Mouse (Mus musculus) midbrain, embryonic 13.5 days (tissue): ENCODE data around the gene Col23a1. TPM values are rescaled to one million over a fixed set of nuclear protein-coding genes. Genes with fewer than 3 reads are reported as not detected.

Experiments
- ATAC-seq: fragments of 200-750 bp; cut with Nextera tagmentation; 2 replicates; pipeline ENCODE4 v1.8.0; 2017; ENCODE audit warnings: mild to moderate bottlenecking, moderate TSS enrichment, moderate library complexity
- H3K27ac ChIP-seq: fragments of 300-500 bp; sonication (generic); 2 replicates; pipeline ENCODE4 v1.5.1; 2015; ENCODE audit warnings: inconsistent platforms, mild to moderate bottlenecking, moderate library complexity
- H3K27me3 ChIP-seq: fragments of 300-500 bp; sonication (generic); 2 replicates; pipeline ENCODE4 v1.6.1; 2015; ENCODE audit warnings: mild to moderate bottlenecking, inconsistent platforms
- H3K36me3 ChIP-seq: fragments of 300-500 bp; sonication (generic); 2 replicates; pipeline ENCODE4 v1.6.1; 2015; ENCODE audit warnings: mild to moderate bottlenecking, inconsistent platforms
- H3K4me1 ChIP-seq: fragments of 300-500 bp; sonication (generic); replicated peaks from 2 replicates; pipeline ENCODE4 v1.6.1; 2015; ENCODE audit warnings: inconsistent platforms
- H3K4me2 ChIP-seq: fragments of 300-500 bp; sonication (generic); replicated peaks from 2 replicates; pipeline ENCODE4 v1.6.1; 2015; ENCODE audit warnings: moderate library complexity, mild to moderate bottlenecking, inconsistent platforms
- H3K4me3 ChIP-seq: fragments of 300-500 bp; sonication (generic); replicated peaks from 2 replicates; pipeline ENCODE4 v1.5.1; 2015; ENCODE audit warnings: mild to moderate bottlenecking, inconsistent platforms
- H3K9ac ChIP-seq: fragments of 300-500 bp; sonication (generic); replicated peaks from 2 replicates; pipeline ENCODE4 v1.6.1; 2015; ENCODE audit warnings: mild to moderate bottlenecking, inconsistent platforms
- H3K9me3 ChIP-seq: fragments of 300-500 bp; sonication (generic); 2 replicates; pipeline ENCODE4 v1.6.1; 2016; ENCODE audit warnings: mild to moderate bottlenecking, inconsistent platforms
- WGBS: fragments of 180-500 bp; shearing (Covaris S2); methylation state at CpG from one replicate; pipeline ENCODE4 v1.1.7; 2015; 5-methylcytosine and 5-hydroxymethylcytosine counted together
- polyA plus RNA-seq: library from polyadenylated mRNA; unstranded; fragments of >200 nt; fragmentation: Nextera tagmentation; extraction: Ambion mirVana; gene quantifications from 2 replicates; pipeline ENCODE4 v1.2.1, GENCODE M21; 2015

Col23a1 gene
- polyA plus RNA-seq, 1 experiment from 2014 or later: 5.7 TPM

- 94% methylated on average over 7 of the region's 7 CpGs for WGBS
- no peak overlapping the region for H3K4me3 ChIP-seq
- no peak overlapping the region for H3K4me2 ChIP-seq
- no peak for ATAC-seq
- no peak overlapping the region for H3K27ac ChIP-seq
- no peaks in the 10 kb centered on the region for H3K9me3 ChIP-seq
- no peak overlapping the region for H3K9ac ChIP-seq
- peaks cover 98% of the 10 kb centered on the region for H3K36me3 ChIP-seq
- peaks cover 2% of the 10 kb centered on the region; the same call in 1 of the 2 replicates for H3K4me1 ChIP-seq
- no peaks in the 10 kb centered on the region for H3K27me3 ChIP-seq
These were observed 302.2 kb downstream of the Col23a1 start for GRCm38 (mm10) chr11:51591915-51592314.

GRCm38 (mm10) chr11:51593368-51593767 is 303.6 kb downstream of the Col23a1 start:
- Histone ChIP-seq H3K4me2 (no peak overlapping the region), H3K9me3 (no peaks in the 10 kb centered on the region), H3K4me1 (no peaks in the 10 kb centered on the region), H3K4me3 (no peak overlapping the region), H3K36me3 (peaks cover 98% of the 10 kb centered on the region), H3K27ac (no peak overlapping the region), H3K9ac (no peak overlapping the region), H3K27me3 (no peaks in the 10 kb centered on the region)
- WGBS: 96% methylated on average over 4 of the region's 4 CpGs
- no peak for ATAC-seq

GRCm38 (mm10) chr11:51593849-51594248 is 304.1 kb downstream of the Col23a1 start:
- no peak overlapping the region for H3K4me2 ChIP-seq
- peaks cover 98% of the 10 kb centered on the region for H3K36me3 ChIP-seq
- H3K9ac ChIP-seq: no peak overlapping the region
- H3K9me3 ChIP-seq: no peaks in the 10 kb centered on the region
- no peak overlapping the region for H3K27ac ChIP-seq
- no peak overlapping the region for H3K4me3 ChIP-seq
- 92% methylated on average over 6 of the region's 6 CpGs for WGBS
- H3K27me3 ChIP-seq: no peaks in the 10 kb centered on the region
- no peak for ATAC-seq
- H3K4me1 ChIP-seq: no peaks in the 10 kb centered on the region

GRCm38 (mm10) chr11:51594715-51595350 is 305.1 kb downstream of the Col23a1 start:
- Histone ChIP-seq H3K9ac (no peak overlapping the region), H3K36me3 (peaks cover 98% of the 10 kb centered on the region), H3K4me2 (no peak overlapping the region), H3K27ac (no peak overlapping the region), H3K9me3 (no peaks in the 10 kb centered on the region), H3K4me3 (no peak overlapping the region), H3K4me1 (no peaks in the 10 kb centered on the region), H3K27me3 (no peaks in the 10 kb centered on the region)
- 83% methylated on average over 3 of the region's 3 CpGs for WGBS
- ATAC-seq: no peak; the same call in 1 of the 2 replicates

GRCm38 (mm10) chr11:51595459-51596083 is 305.9 kb downstream of the Col23a1 start:
- peaks cover 98% of the 10 kb centered on the region for H3K36me3 ChIP-seq
- H3K27ac ChIP-seq: no peak overlapping the region
- 92% methylated on average over 1 of the region's 1 CpGs for WGBS
- H3K4me3 ChIP-seq: no peak overlapping the region
- no peaks in the 10 kb centered on the region for H3K9me3 ChIP-seq
- H3K4me2 ChIP-seq: no peak overlapping the region
- ATAC-seq: no peak
- no peaks in the 10 kb centered on the region for H3K27me3 ChIP-seq
- H3K4me1 ChIP-seq: peaks cover 6% of the 10 kb centered on the region; the same call in 1 of the 2 replicates
- no peak overlapping the region for H3K9ac ChIP-seq

- Histone ChIP-seq H3K4me1 (peaks cover 23% of the 10 kb centered on the region), H3K4me2 (no peak overlapping the region), H3K4me3 (no peak overlapping the region), H3K9me3 (no peaks in the 10 kb centered on the region), H3K36me3 (peaks cover 98% of the 10 kb centered on the region), H3K27ac (no peak overlapping the region), H3K9ac (no peak overlapping the region), H3K27me3 (no peaks in the 10 kb centered on the region)
- no peak for ATAC-seq
- WGBS: 80% methylated on average over 2 of the region's 2 CpGs
These were observed 307.8 kb downstream of the Col23a1 start for GRCm38 (mm10) chr11:51597553-51597952.

GRCm38 (mm10) chr11:51602253-51602652 is 312.5 kb downstream of the Col23a1 start:
- H3K27ac ChIP-seq: no peak overlapping the region

GRCm38 (mm10) chr11:51605602-51606446 is 316.1 kb downstream of the Col23a1 start:
- H3K4me3 ChIP-seq: peak overlapping the region; percentile 97
- H3K9ac ChIP-seq: peak overlapping the region; percentile 100
- ATAC-seq: peak; percentile 60
- no peaks in the 10 kb centered on the region for H3K9me3 ChIP-seq
- peaks cover 44% of the 10 kb centered on the region for H3K36me3 ChIP-seq
- peaks cover 52% of the 10 kb centered on the region for H3K4me1 ChIP-seq
- peak overlapping the region; percentile 97 for H3K4me2 ChIP-seq
- under 1% methylated on average over 63 of the region's 81 CpGs for WGBS
- H3K27me3 ChIP-seq: no peaks in the 10 kb centered on the region
- peak overlapping the region; percentile 97 for H3K27ac ChIP-seq

More at GRCm38 (mm10) chr11:51602253-51602652, 312.5 kb downstream of the Col23a1 start:
- Histone ChIP-seq H3K9me3 (no peaks in the 10 kb centered on the region), H3K4me2 (no peak overlapping the region; the same call in 1 of the 2 replicates), H3K4me3 (no peak overlapping the region), H3K9ac (0 out of 2 replicates have a peak overlapping the region, but pooled peaks have one; percentile 7), H3K36me3 (peaks cover 79% of the 10 kb centered on the region), H3K27me3 (no peaks in the 10 kb centered on the region), H3K4me1 (peaks cover 56% of the 10 kb centered on the region)
- ATAC-seq: no peak
- WGBS: 93% methylated on average over 3 of the region's 3 CpGs

- Histone ChIP-seq H3K27me3 (no peaks in the 10 kb centered on the region), H3K9me3 (no peaks in the 10 kb centered on the region), H3K4me3 (peak within 1 kb of the TSS; percentile 97), H3K9ac (peak within 1 kb of the TSS; percentile 100), H3K4me1 (peaks cover 47% of the 10 kb centered on the region), H3K36me3 (peaks cover 36% of the 10 kb centered on the region), H3K27ac (peak within 1 kb of the TSS; percentile 97), H3K4me2 (peak within 1 kb of the TSS; percentile 97)
- peak; percentile 94 for ATAC-seq
- WGBS: under 1% methylated on average over 81 of the region's 91 CpGs
These were observed 316.9 kb downstream of the Col23a1 start, which contains the start of gene Hnrnpab for GRCm38 (mm10) chr11:51606447-51607095. Gene Hnrnpab, minus strand, starts transcription at chr11:51606847.

- Histone ChIP-seq H3K27me3 (no peaks in the 10 kb centered on the region), H3K27ac (peak overlapping the region; percentile 97), H3K4me3 (peak overlapping the region; percentile 97), H3K36me3 (peaks cover 30% of the 10 kb centered on the region), H3K4me2 (peak overlapping the region; percentile 77), H3K9ac (peak overlapping the region; percentile 87), H3K4me1 (peaks cover 41% of the 10 kb centered on the region), H3K9me3 (no peaks in the 10 kb centered on the region)
- WGBS: 13% methylated on average over 15 of the region's 15 CpGs
- ATAC-seq: peak; percentile 74
These were observed 317.5 kb downstream of the Col23a1 start for GRCm38 (mm10) chr11:51607096-51607738.

- Histone ChIP-seq H3K36me3 (peaks cover 8% of the 10 kb centered on the region), H3K27me3 (no peaks in the 10 kb centered on the region), H3K4me3 (no peak overlapping the region), H3K4me1 (peaks cover 19% of the 10 kb centered on the region), H3K9ac (no peak overlapping the region), H3K4me2 (no peak overlapping the region), H3K27ac (no peak overlapping the region), H3K9me3 (no peaks in the 10 kb centered on the region)
- ATAC-seq: no peak
- WGBS: 85% methylated on average over 3 of the region's 3 CpGs
These were observed 319.7 kb downstream of the Col23a1 start for GRCm38 (mm10) chr11:51609266-51609909.
